Mouse (Mus musculus): ENCODE data around the gene Amigo2.

The Amigo2 gene

DNA sequence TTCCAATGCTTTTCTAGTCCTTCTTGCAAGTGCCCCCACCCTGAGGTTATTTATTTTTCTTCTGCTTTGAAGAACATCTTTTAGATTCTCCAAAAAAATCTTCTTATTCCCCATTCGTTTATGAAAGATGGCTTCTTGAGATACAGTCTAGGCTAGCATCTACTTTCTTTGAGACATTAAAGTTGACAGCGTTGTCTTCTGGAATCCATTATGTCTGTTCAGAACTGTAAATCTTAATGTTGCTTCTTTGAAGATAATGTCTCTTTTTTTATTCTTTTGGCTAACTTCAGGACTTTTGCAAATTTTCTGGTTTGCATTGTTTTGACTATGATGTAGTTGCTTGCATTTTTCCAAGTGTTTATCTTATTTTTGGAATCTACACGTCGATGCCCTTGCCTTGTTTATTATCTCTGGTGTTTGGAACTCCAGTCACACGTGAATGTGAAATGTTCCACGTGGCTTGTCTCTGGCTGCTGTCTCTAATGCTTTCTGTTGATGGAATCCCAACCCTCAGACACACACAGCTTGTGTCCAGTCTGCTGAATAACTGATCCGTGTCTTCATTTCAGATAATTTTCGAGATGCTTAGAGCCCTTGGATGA lies 20.1 kb upstream of the Amigo2 start:
- DNase-seq (ENCODE audit: low read depth): no peak

DNA sequence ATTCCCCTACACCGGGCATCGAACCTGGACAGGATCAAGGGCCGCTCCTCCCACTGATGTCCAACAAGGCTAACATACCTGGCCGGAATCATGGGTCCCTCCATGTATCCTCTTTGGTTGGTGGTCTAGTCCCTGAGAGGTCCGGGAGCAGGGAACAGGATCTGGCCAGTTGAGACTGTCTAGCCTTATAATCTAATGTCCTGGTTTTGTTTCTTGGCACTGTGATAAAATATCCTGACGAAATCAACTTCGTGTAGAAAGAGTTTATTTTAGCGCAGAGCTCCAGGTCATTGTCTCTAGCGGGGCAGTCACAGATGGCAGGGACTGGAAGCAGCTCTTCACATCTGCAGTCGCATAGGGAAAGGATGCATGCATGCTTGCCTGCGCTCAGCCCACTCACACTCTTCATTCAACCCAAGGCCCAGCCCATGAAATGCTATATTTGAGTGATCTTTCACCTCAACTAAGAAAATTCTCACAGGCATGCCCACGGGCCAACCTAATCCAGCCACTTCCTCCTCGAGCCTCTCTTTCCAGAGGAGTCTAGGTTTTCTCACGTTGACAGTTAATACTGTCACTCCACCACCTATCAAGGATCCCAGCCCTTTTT lies 19.3 kb upstream of the Amigo2 start:
- DNase-seq (ENCODE audit: low read depth): no peak

DNA sequence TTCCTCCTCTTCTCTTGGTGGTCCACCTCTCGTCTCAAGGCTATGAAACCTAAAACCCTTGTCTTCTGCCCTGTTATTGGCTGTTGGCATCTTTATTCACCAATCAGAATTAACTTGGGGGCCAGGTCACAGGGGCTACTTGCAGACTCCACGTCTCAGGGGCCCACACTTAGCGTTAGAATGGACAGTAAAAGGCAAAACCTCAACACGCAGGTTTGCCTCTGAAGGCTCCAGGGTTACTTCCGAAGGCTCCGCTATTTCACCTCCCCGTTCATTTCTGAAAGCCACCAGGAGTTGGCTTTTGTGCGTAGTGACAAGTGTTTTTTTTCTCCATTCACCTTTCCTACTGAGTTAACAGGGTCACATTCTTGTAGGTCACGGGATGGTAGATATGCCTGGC lies 15.2 kb upstream of the Amigo2 start:
- no peak for DNase-seq (ENCODE audit: low read depth)

DNA sequence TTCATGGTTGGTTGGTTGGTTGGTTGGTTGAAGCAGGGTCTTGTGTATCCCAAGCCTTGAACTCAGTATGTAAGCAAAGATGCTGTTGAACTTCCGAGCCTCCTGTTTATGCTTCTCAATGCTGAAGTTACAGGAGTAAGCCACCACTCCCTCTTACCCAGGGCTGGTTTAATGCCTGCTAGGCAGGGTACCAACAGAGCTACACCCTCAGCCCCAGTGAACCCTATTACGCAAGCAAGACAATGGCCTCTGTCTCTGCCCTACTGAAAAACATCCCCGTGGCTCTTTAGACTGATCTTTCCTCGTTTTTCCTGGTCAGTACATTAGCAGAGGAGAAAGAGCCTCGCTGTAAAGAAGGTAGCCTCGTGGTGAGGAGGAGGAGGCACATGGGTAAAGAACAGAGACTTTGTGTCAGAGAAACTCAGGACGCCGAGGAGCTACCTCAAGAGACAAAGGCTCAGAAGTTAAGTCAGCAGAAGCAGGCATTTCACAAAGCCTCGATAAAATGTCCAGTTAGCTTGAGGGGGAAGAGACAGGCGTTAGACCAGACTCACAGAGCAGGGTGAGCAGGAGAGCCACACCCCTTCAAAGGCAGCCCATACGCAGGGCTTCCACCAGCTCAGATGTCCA lies 13.0 kb upstream of the Amigo2 start:
- DNase-seq (ENCODE audit: low read depth): no peak

DNA sequence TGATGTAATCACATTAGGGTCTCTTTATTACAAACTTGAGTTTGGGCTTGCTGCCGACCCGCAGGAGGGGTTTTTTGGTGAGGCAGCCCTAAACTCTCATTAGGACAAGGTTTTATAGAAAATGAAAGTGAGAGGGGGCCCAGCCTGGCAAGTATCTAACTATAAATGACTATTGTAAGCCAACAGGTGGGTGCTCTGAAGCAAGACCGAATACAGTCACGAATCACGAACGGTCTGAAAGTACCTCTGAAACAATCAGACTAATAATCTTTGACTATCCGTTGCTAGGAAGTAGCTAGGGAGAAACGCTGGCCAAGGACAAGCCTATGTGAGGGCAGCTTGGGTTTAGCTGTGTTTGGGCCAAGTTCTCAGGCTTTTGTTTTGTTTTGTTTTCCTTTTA lies 12.2 kb upstream of the Amigo2 start:
- no peak for DNase-seq (ENCODE audit: low read depth)

DNA sequence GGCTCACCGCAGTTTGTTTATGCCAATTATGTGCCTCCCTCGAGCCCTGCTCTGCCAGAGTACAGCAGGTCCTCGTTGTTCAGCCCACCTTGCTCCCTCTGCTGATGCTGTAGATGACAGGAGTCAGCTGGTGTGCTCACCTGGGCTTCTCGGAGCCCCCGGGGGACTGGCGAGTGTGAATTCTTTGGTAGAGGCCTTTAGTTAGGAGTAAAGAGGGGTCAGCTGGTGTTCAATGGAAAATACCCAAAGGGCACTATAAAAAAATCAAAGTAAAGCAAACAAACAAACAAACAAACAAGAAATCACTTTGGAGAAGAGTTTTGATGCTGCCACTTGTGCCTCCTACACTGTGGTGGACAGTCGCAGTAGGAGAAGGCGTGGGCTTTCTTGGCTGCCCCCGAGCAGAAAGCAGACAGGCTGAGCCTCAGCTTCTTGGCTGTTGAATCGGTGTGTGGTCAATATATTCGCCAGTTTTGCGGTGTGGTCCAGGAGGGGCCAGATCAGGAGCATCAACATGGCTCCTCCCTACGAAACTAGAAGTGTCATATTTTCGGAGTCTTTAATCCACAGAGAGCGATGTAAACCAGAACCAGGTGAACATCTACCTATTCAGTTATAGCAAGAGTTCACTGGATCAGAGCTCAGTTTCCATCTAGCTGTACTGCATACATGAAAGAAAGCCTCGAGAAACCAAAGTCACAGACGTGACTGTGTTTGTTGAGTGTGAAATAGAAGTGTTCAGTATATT lies 11.6 kb upstream of the Amigo2 start:
- no peak for DNase-seq (ENCODE audit: low read depth)

DNA sequence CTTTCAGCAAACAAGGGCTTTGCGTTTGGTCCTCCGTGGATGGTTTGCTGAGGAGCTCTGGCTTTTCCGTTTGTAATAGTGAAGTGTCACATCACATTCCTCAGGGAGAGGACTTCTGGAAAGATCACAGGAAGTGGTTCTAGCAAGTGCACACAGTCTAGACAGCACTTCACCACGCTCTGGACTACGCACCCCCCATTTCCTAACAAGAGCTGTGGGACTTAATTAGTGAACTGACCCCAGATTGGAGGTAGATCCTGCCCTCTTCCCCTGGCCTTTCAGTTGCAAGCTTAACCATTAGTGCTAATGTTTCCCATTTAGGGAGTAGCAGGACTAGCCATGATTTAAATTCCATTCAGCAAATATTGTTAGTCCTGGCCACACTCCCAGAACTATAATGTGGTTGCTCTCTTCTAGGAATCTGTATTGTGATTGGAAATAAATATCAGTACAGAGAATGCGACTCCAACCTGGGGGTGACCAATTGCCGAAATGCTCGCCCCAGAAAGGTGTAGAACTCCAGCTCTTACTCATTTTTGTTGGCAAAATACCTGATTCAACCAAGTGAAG lies 10.2 kb upstream of the Amigo2 start:
- no peak for DNase-seq (ENCODE audit: low read depth)

DNA sequence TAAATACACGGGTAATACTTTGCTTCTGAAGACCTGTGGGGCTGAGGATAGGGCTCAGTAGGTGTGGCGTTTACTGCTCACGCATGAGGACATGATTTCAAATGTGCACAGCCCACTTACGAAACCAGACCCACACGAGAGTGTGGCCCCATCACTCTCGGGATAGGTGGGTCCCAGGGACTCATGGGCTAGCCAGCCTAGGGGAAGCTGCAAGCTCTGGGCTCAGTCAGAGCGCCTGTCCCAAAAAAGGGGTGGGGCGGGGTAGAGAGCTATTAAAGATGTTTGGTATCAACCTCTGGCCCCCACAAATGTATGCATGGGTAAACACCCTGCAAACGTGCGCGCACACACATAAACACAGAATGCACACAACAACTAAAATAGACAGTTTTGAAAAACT lies 9.3 kb upstream of the Amigo2 start:
- no peak for DNase-seq (ENCODE audit: low read depth)

DNA sequence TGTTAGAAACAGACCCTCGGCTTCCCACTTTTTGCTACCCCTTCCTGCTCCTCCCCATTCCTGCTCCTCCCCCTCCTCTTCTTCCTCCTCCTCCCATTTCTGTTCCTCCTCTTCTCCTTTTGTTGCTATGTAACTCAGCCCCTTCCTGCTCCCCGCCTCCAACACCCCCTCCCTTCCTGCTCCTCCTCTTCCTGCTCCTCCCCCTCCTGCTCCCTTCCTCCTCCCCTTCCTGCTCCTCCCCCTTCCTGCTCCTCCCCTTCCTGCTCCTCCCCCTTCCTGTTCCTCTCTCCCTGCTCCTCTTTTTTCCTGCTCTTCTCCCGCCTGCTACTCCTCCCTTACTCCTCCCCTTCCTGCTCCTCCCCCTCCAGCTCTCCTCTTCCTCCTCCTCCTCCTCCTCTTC lies 8.7 kb upstream of the Amigo2 start:
- no peak for DNase-seq (ENCODE audit: low read depth)

DNA sequence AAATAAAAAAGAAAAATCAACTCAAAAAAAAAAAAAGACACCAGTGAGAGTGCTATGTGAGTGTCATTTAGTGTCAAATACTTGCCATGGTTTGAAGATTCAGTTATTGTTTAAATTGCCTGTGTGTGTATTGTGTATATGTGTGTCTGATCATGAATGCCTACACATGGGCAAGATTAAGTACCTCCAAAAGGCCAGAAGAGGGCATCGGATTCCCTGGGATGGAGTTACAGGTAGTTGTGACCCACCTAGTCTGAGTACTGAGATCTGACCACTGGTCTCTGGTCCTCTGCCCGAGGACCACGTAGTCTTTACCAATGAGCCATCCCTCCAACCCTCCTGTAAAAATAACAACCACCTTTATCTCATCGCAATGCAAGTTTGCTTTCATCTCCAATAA lies 7.3 kb upstream of the Amigo2 start:
- no peak for DNase-seq (ENCODE audit: low read depth)

DNA sequence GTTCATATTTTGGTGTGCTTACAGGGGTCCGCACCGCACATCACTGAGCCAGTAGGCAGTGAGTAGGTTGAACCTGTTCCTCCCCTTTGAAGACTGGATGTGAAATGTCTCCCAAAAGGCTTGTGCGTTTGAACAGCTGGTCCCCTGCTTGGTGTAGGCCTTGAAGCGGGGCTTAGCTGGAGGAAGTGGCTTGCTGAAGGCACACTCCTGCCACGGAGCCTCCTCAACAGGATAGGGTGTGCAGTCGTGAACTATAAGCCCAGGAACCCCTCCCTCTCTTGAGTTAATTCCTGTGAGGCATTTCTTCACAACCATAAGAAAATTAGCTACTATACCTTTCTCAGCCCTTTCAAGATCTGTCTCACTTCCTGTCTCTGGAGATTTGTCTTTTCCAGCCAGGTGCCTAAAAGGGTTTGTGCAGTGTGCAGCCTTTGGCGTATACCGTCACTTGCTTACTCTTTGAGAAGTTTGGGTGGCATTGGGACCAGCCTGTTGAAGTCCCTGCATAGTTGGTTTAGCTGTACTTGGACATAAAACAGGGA lies 5.5 kb upstream of the Amigo2 start:
- peak; percentile 82 for DNase-seq (ENCODE audit: low read depth)

DNA sequence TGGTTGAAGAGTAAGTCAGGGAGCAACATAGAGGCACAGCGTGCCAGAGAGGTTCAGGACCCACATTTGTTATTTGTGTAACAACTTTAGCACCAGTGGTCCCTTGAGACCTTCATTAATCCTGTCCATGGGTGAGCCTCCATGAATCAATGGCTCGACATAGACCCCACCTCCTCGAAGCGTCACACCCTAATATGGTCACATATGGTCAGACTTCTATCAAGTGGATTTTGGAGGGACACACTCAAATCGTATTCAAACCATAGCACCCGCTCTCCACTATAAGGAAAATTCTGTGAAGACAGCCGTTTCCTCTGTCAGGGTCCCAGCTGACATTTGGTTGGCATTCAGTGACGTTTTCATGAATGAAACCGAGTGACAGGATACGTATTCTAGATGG lies 2.2 kb upstream of the Amigo2 start:
- no peak for DNase-seq (ENCODE audit: low read depth)

DNA sequence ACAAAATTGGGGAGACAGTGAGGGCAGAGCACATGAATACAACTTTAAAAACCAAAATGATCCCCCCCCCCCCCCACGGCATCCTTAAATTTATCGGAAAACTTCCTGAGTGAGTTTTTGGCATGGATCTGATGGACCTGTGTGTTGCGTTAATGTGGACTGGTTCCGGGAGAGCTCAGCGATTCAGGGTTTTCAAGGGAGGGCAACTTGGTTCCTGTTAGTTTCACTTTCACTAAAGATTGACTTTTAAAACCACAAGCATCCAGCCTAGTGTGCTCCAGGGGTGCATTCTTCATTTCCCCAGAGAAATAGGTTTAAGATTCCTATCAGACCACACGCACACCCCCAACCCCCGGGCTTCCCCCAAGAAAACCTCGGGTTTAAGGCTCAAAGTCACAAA lies 1.2 kb upstream of the Amigo2 start:
- peak; percentile 75 for DNase-seq (ENCODE audit: low read depth)

DNA sequence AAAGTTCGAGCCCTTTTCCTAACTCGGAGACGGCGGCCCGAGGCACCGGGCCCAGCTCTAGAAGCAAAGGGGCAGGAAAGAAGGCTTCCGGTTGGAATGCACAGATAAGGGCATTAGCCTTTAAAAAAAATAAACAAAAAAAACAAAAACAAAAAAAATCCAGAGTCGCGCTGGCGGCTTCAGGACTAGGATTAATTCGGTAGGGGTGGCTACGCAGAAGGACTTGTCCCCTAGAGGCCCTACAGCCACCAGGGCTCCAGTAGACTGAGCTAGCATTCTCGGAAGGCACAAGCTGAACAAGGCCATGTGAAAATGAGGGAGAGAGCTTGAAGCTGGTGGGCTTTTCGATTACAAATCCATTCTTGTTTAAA lies 689 bp upstream of the Amigo2 start:
- DNase-seq (ENCODE audit: low read depth): peak; percentile 70

DNA sequence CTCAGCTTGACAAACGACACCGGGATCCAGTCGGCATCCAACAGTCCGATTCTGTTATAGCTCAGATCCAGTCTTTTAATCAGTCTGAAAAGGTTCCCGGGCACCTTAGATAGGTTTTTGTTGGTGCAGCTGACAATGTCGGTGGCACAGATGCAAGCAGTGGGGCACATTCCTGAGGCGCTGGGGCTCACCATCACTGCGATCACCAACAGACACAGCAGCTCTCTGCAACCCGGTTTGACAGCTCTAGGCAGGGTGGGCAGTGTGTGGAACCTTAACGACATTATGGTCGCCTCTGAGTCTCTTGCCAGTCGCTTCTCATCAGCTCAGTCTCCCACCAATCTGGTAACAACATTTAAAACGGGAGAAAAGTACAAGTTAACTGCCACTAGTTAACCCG lies 831 bp downstream of the Amigo2 start:
- peak; percentile 49 for DNase-seq (ENCODE audit: low read depth)

DNA sequence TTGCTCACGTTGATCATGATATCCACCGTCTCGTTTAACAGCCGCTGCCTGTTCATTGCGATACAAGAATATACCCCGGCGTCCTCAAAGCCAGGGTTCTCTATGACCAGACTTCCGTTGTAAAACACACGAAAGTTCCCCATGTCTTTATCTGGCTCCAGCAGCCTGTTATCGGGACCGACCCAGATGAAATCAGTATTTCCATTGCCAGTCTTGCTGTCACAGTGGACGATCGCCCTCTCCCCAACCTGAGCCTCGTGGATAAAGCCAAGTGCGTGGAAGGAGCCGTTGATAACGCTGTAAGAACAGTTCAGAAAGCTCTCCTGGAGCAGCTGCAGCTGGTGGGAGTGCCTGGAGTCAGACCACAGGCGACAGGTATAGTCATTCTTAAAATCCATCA lies 1.7 kb downstream of the Amigo2 start:
- peak; percentile 54 for DNase-seq (ENCODE audit: low read depth)

DNA sequence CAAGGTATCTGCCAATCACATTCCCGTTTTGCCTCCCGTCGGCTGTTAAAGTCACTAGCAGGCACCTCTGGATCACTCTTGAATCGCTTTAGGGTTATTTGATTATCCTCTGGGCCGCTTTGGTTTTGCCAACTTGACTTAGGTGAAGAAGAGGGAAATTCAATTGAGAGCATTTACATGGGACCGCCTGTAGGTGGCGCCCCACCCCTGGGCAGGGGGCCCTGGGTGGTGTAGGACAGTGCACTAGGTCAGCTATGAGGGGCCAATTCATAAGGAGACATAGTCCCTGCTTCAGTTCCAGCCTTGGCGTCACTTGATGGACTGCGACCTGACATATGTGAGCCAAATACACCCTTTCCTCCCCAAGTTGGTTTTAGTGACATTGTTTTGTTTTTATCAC lies 10.1 kb downstream of the Amigo2 start:
- DNase-seq (ENCODE audit: low read depth): peak; percentile 80

DNA sequence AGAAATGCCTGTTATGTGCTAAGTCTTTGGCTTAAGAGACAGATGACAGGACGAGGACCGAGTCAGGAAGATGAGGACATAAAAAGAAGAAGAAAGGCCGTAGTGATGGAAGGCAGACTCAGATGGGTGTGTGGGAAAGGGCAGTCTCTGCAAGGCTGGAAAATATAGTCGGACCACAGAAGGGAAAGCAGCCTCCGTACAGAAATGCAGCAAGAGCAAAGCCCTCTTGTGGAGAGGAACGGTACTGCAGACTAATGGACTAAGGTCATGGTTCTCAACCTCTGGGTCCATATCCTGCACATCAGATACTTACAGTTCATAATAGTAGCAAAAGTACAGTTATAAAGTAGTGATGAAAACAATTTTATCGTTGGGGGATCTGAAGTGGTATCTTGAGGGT lies 11.9 kb downstream of the Amigo2 start:
- peak; percentile 87 for DNase-seq (ENCODE audit: low read depth)

DNA sequence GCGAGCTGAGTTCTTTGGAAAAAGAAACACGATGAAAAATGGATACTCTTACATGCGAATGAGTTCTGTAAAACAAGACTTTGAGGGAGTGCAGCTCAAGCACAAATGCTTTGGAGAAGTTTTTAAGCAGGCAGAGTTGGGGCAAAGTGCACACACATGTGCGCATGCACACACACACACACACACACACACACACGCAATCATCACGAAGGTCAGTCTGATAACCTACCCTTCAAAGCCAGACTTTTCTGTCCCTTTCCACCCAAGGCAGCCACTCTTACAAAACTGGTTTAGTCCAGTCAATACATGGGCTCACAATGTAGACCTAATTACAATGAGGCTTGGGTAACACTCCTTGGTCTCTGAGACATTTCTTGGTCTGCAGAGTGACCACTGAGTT lies 13.0 kb downstream of the Amigo2 start:
- no peak for DNase-seq (ENCODE audit: low read depth)

DNA sequence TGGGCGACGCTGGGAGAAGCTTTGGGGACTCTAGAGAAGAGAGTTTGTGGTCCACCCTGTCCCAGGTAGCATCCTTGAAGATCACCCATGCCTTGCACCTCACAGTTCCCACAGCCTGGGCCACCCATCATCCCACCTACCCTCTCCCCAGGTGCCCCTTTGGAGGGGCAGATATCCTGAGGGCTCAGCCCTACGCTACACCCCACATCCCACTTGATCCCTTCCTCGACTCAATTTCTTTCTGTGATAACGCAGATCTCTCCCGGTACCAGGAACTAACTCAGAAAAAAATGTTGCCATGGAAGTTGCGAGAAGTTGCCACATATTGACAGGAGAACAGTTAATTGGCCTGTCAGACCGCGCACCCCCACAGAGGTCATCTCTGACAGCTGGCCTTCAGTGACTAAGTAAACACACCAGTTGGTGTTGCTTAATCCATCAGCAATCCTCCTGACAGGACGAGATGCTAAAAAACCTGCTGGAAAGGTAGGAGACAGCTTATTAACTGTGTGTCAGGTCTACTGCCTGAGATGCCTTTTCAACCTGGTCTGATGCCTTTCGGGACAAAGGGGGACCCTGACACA lies 17.5 kb downstream of the Amigo2 start:
- no peak for DNase-seq (ENCODE audit: low read depth)

DNA sequence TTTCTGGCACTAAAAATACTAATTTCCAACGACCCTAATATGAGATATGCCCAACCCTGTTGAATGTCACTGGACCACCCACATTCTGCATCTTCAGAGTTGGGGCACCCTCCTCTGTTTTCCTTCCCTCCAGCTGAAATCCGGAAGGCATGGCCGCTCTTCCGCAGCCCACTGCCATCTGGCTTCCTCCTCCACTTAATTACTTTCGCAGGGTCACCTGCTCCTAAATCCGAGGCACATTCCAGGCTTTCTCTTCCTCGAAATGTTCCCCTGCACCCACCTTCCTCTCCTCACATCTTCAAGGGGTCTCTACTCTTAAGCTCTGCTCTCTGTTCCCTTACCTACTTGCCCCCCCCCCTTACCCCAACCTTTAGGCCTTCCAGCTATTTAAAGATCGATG lies 23.1 kb downstream of the Amigo2 start:
- no peak for DNase-seq (ENCODE audit: low read depth)

DNA sequence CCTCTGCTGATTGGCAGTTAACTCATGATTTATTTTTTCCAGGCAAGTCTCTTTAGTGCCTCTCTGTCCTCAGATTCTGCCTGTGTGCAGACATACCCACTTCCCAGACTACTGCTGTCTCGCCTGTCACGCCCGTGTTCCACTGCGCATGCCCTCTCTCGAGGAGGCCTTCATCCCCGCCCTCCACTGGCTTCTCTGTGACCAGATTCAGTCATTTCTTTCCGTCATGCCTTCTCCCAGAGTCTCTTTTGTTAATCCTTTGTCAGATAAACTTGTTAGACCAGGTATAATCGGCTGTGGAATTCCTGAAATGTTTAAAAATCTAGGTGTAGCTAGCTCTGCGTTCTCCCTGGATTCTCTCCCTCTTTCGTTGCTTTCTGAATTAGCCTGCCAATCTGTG lies 23.7 kb downstream of the Amigo2 start:
- no peak for DNase-seq (ENCODE audit: low read depth)

Data from naive thymus-derived CD4-positive, alpha-beta T cell, adult 2 months (primary cell).